22 mouse cellular contexts compared by ENCODE assay signal in the genomic region with DNA sequence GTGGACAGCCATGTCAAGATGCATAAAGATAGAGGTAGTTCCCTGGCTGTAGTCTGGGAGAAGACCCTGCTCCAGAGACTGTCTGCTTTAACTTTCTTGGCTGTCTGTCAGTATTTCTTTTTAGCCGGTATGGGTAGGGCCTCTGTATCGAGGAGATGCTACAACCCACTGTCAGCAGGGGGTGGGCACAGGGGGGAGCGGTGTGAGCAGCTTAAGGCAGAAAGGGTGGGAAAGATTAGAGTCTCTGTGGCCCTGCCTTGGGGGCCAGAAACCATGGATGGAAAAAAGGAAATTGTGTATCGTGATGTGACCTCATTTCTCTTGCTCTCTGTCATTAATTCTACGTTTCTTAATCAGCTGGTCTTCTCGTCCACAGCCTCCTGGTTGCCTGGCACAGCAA. TPM values are rescaled to one million over a fixed set of nuclear protein-coding genes. Genes with fewer than 3 reads are reported as not detected.
DNase-seq lines count a peak whose midpoint lies in the region; ATAC-seq lines count a peak whose summit lies in the region.
"Had no signal": no experiment of that assay in that cellular context is flagged by ENCODE, and none has a peak within 500 bp of the region (broad histone marks: within the 10 kb centered on the region; RNA-seq: fewer than 3 reads in every experiment).

No protein-coding gene starts in this region.

- H3K27ac ChIP-seq in heart, embryonic 12.5 days (ENCODE audit: poor library complexity, severe bottlenecking): no peak overlapping the region
- peak overlapping the region; percentile 41; the same call in 1 of the 2 replicates for H3K27ac ChIP-seq in kidney, embryonic 15.5 days
- H3K27ac ChIP-seq in neural tube, embryonic 13.5 days (replicated peaks): 0 out of 2 replicates have a peak overlapping the region, but pooled peaks have one; percentile 49
- H3K27ac ChIP-seq: heart, adult 2 months; heart, embryonic 15.5 days; hindbrain, postnatal 0 days; intestine, embryonic 15.5 days; macrophage had no signal

- H3K36me3 ChIP-seq in heart, embryonic 12.5 days: 0 out of 2 replicates have a peak, but pooled peaks cover 3% of the 10 kb centered on the region
- H3K36me3 ChIP-seq in kidney, embryonic 15.5 days: peaks cover 16% of the 10 kb centered on the region
- H3K36me3 ChIP-seq in neural tube, embryonic 13.5 days: peaks cover 3% of the 10 kb centered on the region; the same call in 1 of the 2 replicates
- H3K36me3 ChIP-seq: heart, embryonic 15.5 days; intestine, embryonic 15.5 days had no signal

- ATAC-seq in heart, embryonic 12.5 days (ENCODE audit: insufficient number of reproducible peaks, low FRiP score): no peak
- ATAC-seq in kidney, embryonic 15.5 days (replicated peaks; ENCODE audit: low FRiP score): no peak
- no peak for ATAC-seq in neural tube, embryonic 13.5 days (ENCODE audit: low read depth)
- no peak for ATAC-seq in megakaryocyte progenitor cell, adult 5-6 weeks (replicated peaks; ENCODE audit: poor library complexity)
- ATAC-seq: activated CD4-positive, CD25-positive, alpha-beta regulatory T cell, adult 4 months; hindbrain, postnatal 0 days had no signal

- 46% methylated on average over 6 of the region's 6 CpGs for WGBS in heart, embryonic 12.5 days
- 68% methylated on average over 6 of the region's 6 CpGs for WGBS in kidney, embryonic 15.5 days
- WGBS in neural tube, embryonic 13.5 days: 54% methylated on average over 6 of the region's 6 CpGs

- no peaks in the 10 kb centered on the region for H3K27me3 ChIP-seq in heart, embryonic 12.5 days (replicated peaks)
- H3K27me3 ChIP-seq in kidney, embryonic 15.5 days: no peaks in the 10 kb centered on the region
- H3K27me3 ChIP-seq in neural tube, embryonic 13.5 days: no peaks in the 10 kb centered on the region
- H3K27me3 ChIP-seq: heart, embryonic 15.5 days; intestine, embryonic 15.5 days had no signal

- no peaks in the 10 kb centered on the region for H3K9me3 ChIP-seq in heart, embryonic 12.5 days (replicated peaks)
- H3K9me3 ChIP-seq in kidney, embryonic 15.5 days (replicated peaks): no peaks in the 10 kb centered on the region
- no peaks in the 10 kb centered on the region for H3K9me3 ChIP-seq in neural tube, embryonic 13.5 days
- H3K9me3 ChIP-seq: heart, embryonic 15.5 days; intestine, embryonic 15.5 days; midbrain, embryonic 10.5 days had no signal

- H3K4me1 ChIP-seq in heart, embryonic 12.5 days (replicated peaks): peaks cover 90% of the 10 kb centered on the region
- H3K4me1 ChIP-seq in kidney, embryonic 15.5 days: peaks cover 90% of the 10 kb centered on the region
- H3K4me1 ChIP-seq in neural tube, embryonic 13.5 days (replicated peaks): peaks cover 97% of the 10 kb centered on the region

- H3K4me2 ChIP-seq in heart, embryonic 12.5 days: no peak overlapping the region
- no peak overlapping the region for H3K4me2 ChIP-seq in kidney, embryonic 15.5 days
- H3K4me2 ChIP-seq in neural tube, embryonic 13.5 days: no peak overlapping the region
- H3K4me2 ChIP-seq: heart, embryonic 15.5 days; intestine, embryonic 15.5 days; liver, embryonic 11.5 days had no signal

- no peak overlapping the region for H3K9ac ChIP-seq in heart, embryonic 12.5 days
- no peak overlapping the region for H3K9ac ChIP-seq in kidney, embryonic 15.5 days
- H3K9ac ChIP-seq in neural tube, embryonic 13.5 days: no peak overlapping the region
- H3K9ac ChIP-seq: heart, embryonic 15.5 days; intestine, embryonic 15.5 days had no signal

- peak; percentile 81 for DNase-seq in heart, adult 11 months
- DNase-seq in kidney, postnatal 10 days: no peak
- no peak for DNase-seq in neural tube, embryonic 10.5 days (ENCODE audit: extremely low spot score, low spot score)
- no peak for DNase-seq in right cerebral cortex, postnatal 25 days
- DNase-seq: adrenal gland, adult 2 months; gastrocnemius, adult 2 months; heart, postnatal 4 days; lung, postnatal 10 days; thymus, postnatal 14 days had no signal

- no peak overlapping the region for H3K4me3 ChIP-seq in heart, embryonic 12.5 days
- no peak overlapping the region for H3K4me3 ChIP-seq in kidney, embryonic 15.5 days (replicated peaks)
- H3K4me3 ChIP-seq in neural tube, embryonic 13.5 days: no peak overlapping the region
- H3K4me3 ChIP-seq: gastrocnemius, adult 2 months; heart, adult 2 months; heart, embryonic 15.5 days; intestine, embryonic 15.5 days; midbrain, embryonic 10.5 days; myocyte had no signal

RNA-seq across cellular contexts. Expression of gene Reep3, which starts 9.7 kb away (rescaled TPM):
- polyA plus RNA-seq in heart, embryonic 12.5 days (2016; fragmentation: Nextera tagmentation; extraction: Ambion mirVana): 28.4 and 29.3 TPM in 2 replicates
- polyA plus RNA-seq in kidney, embryonic 15.5 days (2015; fragmentation: Nextera tagmentation; extraction: Ambion mirVana): 47.0 and 49.1 TPM in 2 replicates
- polyA plus RNA-seq in neural tube, embryonic 13.5 days (2015; fragmentation: Nextera tagmentation; extraction: Ambion mirVana): 54.6 and 61.1 TPM in 2 replicates
- 25.3 and 28.7 TPM in 2 replicates for total RNA-seq in megakaryocyte progenitor cell, adult 5-6 weeks (2015)
- 12.1 and 12.2 TPM in 2 replicates for total RNA-seq in megakaryocyte progenitor cell, adult 5-6 weeks (2017)

RNA-seq across cellular contexts. Expression of gene Jmjd1c, which starts 10.5 kb away (rescaled TPM):
- 37.9 and 42.3 TPM in 2 replicates for polyA plus RNA-seq in heart, embryonic 12.5 days (2016; fragmentation: Nextera tagmentation; extraction: Ambion mirVana)
- polyA plus RNA-seq in kidney, embryonic 15.5 days (2015; fragmentation: Nextera tagmentation; extraction: Ambion mirVana): 38.0 and 42.6 TPM in 2 replicates
- 51.4 and 52.4 TPM in 2 replicates for polyA plus RNA-seq in neural tube, embryonic 13.5 days (2015; fragmentation: Nextera tagmentation; extraction: Ambion mirVana)
- 82.6 and 124 TPM in 2 replicates for total RNA-seq in megakaryocyte progenitor cell, adult 5-6 weeks (2015)
- 49.5 and 79.8 TPM in 2 replicates for total RNA-seq in megakaryocyte progenitor cell, adult 5-6 weeks (2017)
